Mouse (Mus musculus) MEL (cell line): ENCODE data around the gene Dnhd1. TPM values are rescaled to one million over a fixed set of nuclear protein-coding genes. Genes with fewer than 3 reads are reported as not detected.

Experiments used
- DNase-seq: peaks from one replicate; pipeline ENCODE4 v3.0.0; 2011; ENCODE audit warnings: low read depth, low spot score
- H3K27ac ChIP-seq: 2 replicates; pipeline ENCODE4 v1.5.1; 2012; ENCODE audit warnings: low read depth, mild to moderate bottlenecking, control low read depth, low read length, moderate library complexity; ENCODE audit not compliant: control insufficient read depth
- H3K27me3 ChIP-seq, 2 experiments: fragments of 150-350 bp in 1 of 2; sonication (generic) in 1 of 2; 2 replicates each; pipeline ENCODE4 v1.6.1; 2012; ENCODE audit warnings: low read length in 2 of 2, mild to moderate bottlenecking in 2 of 2, improper control_type of control experiment in 1 of 2, moderate library complexity in 1 of 2; ENCODE audit not compliant: insufficient read depth in 2 of 2, control insufficient read depth in 1 of 2
- H3K36me3 ChIP-seq, 2 experiments: 2 replicates each; pipeline ENCODE4 v1.6.1; 2012 to 2014; ENCODE audit warnings: low read length in 2 of 2, improper control_type of control experiment in 1 of 2, inconsistent platforms in 1 of 2, mild to moderate bottlenecking in 1 of 2; ENCODE audit not compliant: insufficient read depth in 2 of 2, control insufficient read depth in 1 of 2
- H3K4me1 ChIP-seq, 2 experiments: fragments of 150-350 bp in 1 of 2; sonication (generic) in 1 of 2; 2 replicates each; pipeline ENCODE4 v1.6.1; 2012; ENCODE audit warnings: low read length in 2 of 2, improper control_type of control experiment in 1 of 2, mild to moderate bottlenecking in 1 of 2; ENCODE audit not compliant: insufficient read depth in 2 of 2, control insufficient read depth in 1 of 2
- H3K4me3 ChIP-seq, 2 experiments: fragments of 150-350 bp in 1 of 2; sonication (generic) in 1 of 2; 2 replicates each; pipeline ENCODE4 v1.5.1; 2012; ENCODE audit warnings: low read depth in 2 of 2, low read length in 2 of 2, mild to moderate bottlenecking in 2 of 2, moderate library complexity in 2 of 2, control low read depth in 1 of 2, improper control_type of control experiment in 1 of 2; ENCODE audit not compliant: control insufficient read depth in 1 of 2, insufficient read depth in 1 of 2
- H3K79me2 ChIP-seq: 2 replicates; pipeline ENCODE4 v1.6.1; 2012; ENCODE audit warnings: mild to moderate bottlenecking, low read length, moderate library complexity; ENCODE audit not compliant: control insufficient read depth, poor library complexity, insufficient read depth
- H3K9ac ChIP-seq: 2 replicates; pipeline ENCODE4 v1.6.1; 2012; ENCODE audit warnings: low read depth, mild to moderate bottlenecking, control low read depth, low read length, moderate library complexity; ENCODE audit not compliant: control insufficient read depth, poor library complexity, severe bottlenecking
- H3K9me3 ChIP-seq: fragments of 150-350 bp; sonication (generic); replicated peaks from 2 replicates; pipeline ENCODE4 v1.6.1; 2012; ENCODE audit warnings: mild to moderate bottlenecking, low read length, improper control_type of control experiment, moderate library complexity; ENCODE audit not compliant: insufficient read depth
- BHLHE40 ChIP-seq: IDR thresholded peaks from 2 replicates; pipeline ENCODE4 v1.6.1; 2012; ENCODE audit warnings: low read depth, mild to moderate bottlenecking, inconsistent platforms, low read length, improper control_type of control experiment, borderline replicate concordance
- CHD1 ChIP-seq: IDR thresholded peaks from 2 replicates; pipeline ENCODE4 v1.6.1; 2012; ENCODE audit warnings: low read depth, mild to moderate bottlenecking, inconsistent platforms, low read length, improper control_type of control experiment
- CHD2 ChIP-seq: IDR thresholded peaks from 2 replicates; pipeline ENCODE4 v1.6.1; 2011; ENCODE audit warnings: low read length, improper control_type of control experiment
- E2F4 ChIP-seq: IDR thresholded peaks from 2 replicates; pipeline ENCODE4 v1.6.1; 2011; ENCODE audit warnings: low read depth, low read length, improper control_type of control experiment, borderline replicate concordance
- ELF1 ChIP-seq: IDR thresholded peaks from 2 replicates; pipeline ENCODE4 v1.6.1; 2014; ENCODE audit warnings: low read depth, mild to moderate bottlenecking, inconsistent platforms, low read length, improper control_type of control experiment, moderate library complexity
- EP300 ChIP-seq, 2 experiments: IDR thresholded peaks; 2 replicates each; pipeline ENCODE4 v1.6.1; 2011; ENCODE audit warnings: improper control_type of control experiment in 2 of 2, low read length in 2 of 2, low read depth in 1 of 2, mild to moderate bottlenecking in 1 of 2
- ETS1 ChIP-seq: IDR thresholded peaks from 2 replicates; pipeline ENCODE4 v1.6.1; 2012; ENCODE audit warnings: low read depth, mild to moderate bottlenecking, inconsistent platforms, low read length, improper control_type of control experiment, moderate library complexity
- GABPA ChIP-seq: IDR thresholded peaks from 2 replicates; pipeline ENCODE4 v1.6.1; 2012; ENCODE audit warnings: low read depth, mild to moderate bottlenecking, inconsistent platforms, low read length, improper control_type of control experiment, moderate library complexity
- HCFC1 ChIP-seq: IDR thresholded peaks from 2 replicates; pipeline ENCODE4 v1.6.1; 2012; ENCODE audit warnings: low read depth, mild to moderate bottlenecking, inconsistent platforms, low read length, improper control_type of control experiment, moderate library complexity
- JUND ChIP-seq: IDR thresholded peaks from 2 replicates; pipeline ENCODE4 v1.6.1; 2011; ENCODE audit warnings: low read depth, mild to moderate bottlenecking, improper control_type of control experiment, low read length
- MAX ChIP-seq: IDR thresholded peaks from 2 replicates; pipeline ENCODE4 v1.6.1; 2011; ENCODE audit warnings: low read length, improper control_type of control experiment
- MEF2A ChIP-seq: IDR thresholded peaks from 2 replicates; pipeline ENCODE4 v1.6.1; 2014; ENCODE audit warnings: low read depth, mild to moderate bottlenecking, inconsistent platforms, low read length, improper control_type of control experiment; ENCODE audit not compliant: poor library complexity, insufficient replicate concordance, severe bottlenecking; ENCODE audit errors: extremely low read depth
- MXI1 ChIP-seq: IDR thresholded peaks from 2 replicates; pipeline ENCODE4 v1.6.1; 2011; ENCODE audit warnings: mild to moderate bottlenecking, low read depth, low read length, improper control_type of control experiment
- MYB ChIP-seq: IDR thresholded peaks from 2 replicates; pipeline ENCODE4 v1.6.1; 2011; ENCODE audit warnings: mild to moderate bottlenecking, low read depth, low read length, improper control_type of control experiment
- MYC ChIP-seq: IDR thresholded peaks from 2 replicates; pipeline ENCODE4 v1.6.1; 2011; ENCODE audit warnings: low read depth, mild to moderate bottlenecking, low read length, improper control_type of control experiment, moderate library complexity
- NELFE ChIP-seq: IDR thresholded peaks from 2 replicates; pipeline ENCODE4 v1.6.1; 2011; ENCODE audit warnings: low read depth, low read length, improper control_type of control experiment
- POLR2AphosphoS5 ChIP-seq: IDR thresholded peaks from 2 replicates; pipeline ENCODE4 v1.6.1; 2012; ENCODE audit warnings: low read depth, borderline replicate concordance, mild to moderate bottlenecking, inconsistent platforms, low read length, moderate library complexity, mixed read lengths
- RAD21 ChIP-seq: IDR thresholded peaks from 2 replicates; pipeline ENCODE4 v1.6.1; 2011; ENCODE audit warnings: mild to moderate bottlenecking, low read depth, low read length, improper control_type of control experiment
- SMC3 ChIP-seq: IDR thresholded peaks from 2 replicates; pipeline ENCODE4 v1.6.1; 2011; ENCODE audit warnings: low read depth, low read length, improper control_type of control experiment
- TBP ChIP-seq: IDR thresholded peaks from 2 replicates; pipeline ENCODE4 v1.8.0; 2011; ENCODE audit warnings: low read depth, low read length, improper control_type of control experiment
- TCF12 ChIP-seq: IDR thresholded peaks from 2 replicates; pipeline ENCODE4 v1.6.1; 2014; ENCODE audit warnings: low read depth, mild to moderate bottlenecking, inconsistent platforms, low read length, improper control_type of control experiment, moderate library complexity
- UBTF ChIP-seq: IDR thresholded peaks from 2 replicates; pipeline ENCODE4 v1.6.1; 2012; ENCODE audit warnings: low read depth, mild to moderate bottlenecking, inconsistent platforms, low read length, improper control_type of control experiment, moderate library complexity, borderline replicate concordance; ENCODE audit not compliant: insufficient read depth
- USF2 ChIP-seq, 2 experiments: IDR thresholded peaks; 2 replicates each; pipeline ENCODE4 v1.6.1; 2011 to 2012; ENCODE audit warnings: improper control_type of control experiment in 2 of 2, low read length in 2 of 2, borderline replicate concordance in 1 of 2, inconsistent platforms in 1 of 2, low read depth in 1 of 2, mild to moderate bottlenecking in 1 of 2; ENCODE audit not compliant: insufficient read depth in 1 of 2
- ZKSCAN1 ChIP-seq: IDR thresholded peaks from 2 replicates; pipeline ENCODE4 v1.6.1; 2012; ENCODE audit warnings: low read depth, mild to moderate bottlenecking, inconsistent platforms, low read length, improper control_type of control experiment, moderate library complexity
- ZMIZ1 ChIP-seq: IDR thresholded peaks from 2 replicates; pipeline ENCODE4 v1.6.1; 2012; ENCODE audit warnings: low read depth, mild to moderate bottlenecking, inconsistent platforms, low read length, improper control_type of control experiment, moderate library complexity
- ZNF384 ChIP-seq: IDR thresholded peaks from 2 replicates; pipeline ENCODE4 v1.6.1; 2012; ENCODE audit warnings: low read depth, mild to moderate bottlenecking, inconsistent platforms, low read length, improper control_type of control experiment
- polyA plus RNA-seq, 2 experiments: library from polyadenylated mRNA; stranded (reverse) in 1 of 2; unstranded in 1 of 2; fragments of >175 nt in 1 of 2; fragments of >200 nt in 1 of 2; gene quantifications; 2 replicates each; pipeline versions ENCODE4 v1.2.1 to v1.2.4; 2012; ENCODE audit warnings: low replicate concordance in 2 of 2, low read depth in 1 of 2; ENCODE audit not compliant: insufficient read length in 2 of 2, insufficient read depth in 1 of 2, missing spikeins in 1 of 2
- total RNA-seq: library from RNA; depleted of rRNA; stranded (reverse); fragments of 300-350 nt; gene quantifications from 2 replicates; pipeline ENCODE4 v1.2.3, GENCODE M21; 2012

Gene Dnhd1
- total and polyA plus RNA-seq, 3 experiments: 1.7 to 2.6 TPM; not detected in 1

- TF ChIP-seq E2F4 (no peak), ZMIZ1 (peak; percentile 52; the same call in 1 of the 2 replicates), MYB (no peak), HCFC1 (peak; percentile 94), JUND (no peak), NELFE (peak; percentile 78), CHD1 (no peak), TBP (peak; percentile 54; the same call in 1 of the 2 replicates), MAX (no peak), MXI1 (no peak; the same call in none of the 2 replicates), EP300 (IDR thresholded peaks at IDR 0.05; ENCODE audit: low read depth in 1 of 2, low read length in 2 of 2) (no peak), POLR2AphosphoS5 (no peak), ZKSCAN1 (no peak)
Observed at GRCm38 (mm10) chr7:105640233-105640893, 10.3 kb upstream of the Dnhd1 start, which contains the start of the genes Arfip2 and Gm45799 (continued).

GRCm38 (mm10) chr7:105640894-105641255 lies 9.8 kb upstream of the Dnhd1 start:
- peaks cover 0 to 19% of the 10 kb centered on the region in 2 experiments; a peak in 2 of 4 replicates for H3K36me3 ChIP-seq
- TF ChIP-seq TCF12: no peak
- TF ChIP-seq ELF1: no peak
- no peak for TF ChIP-seq NELFE
- TF ChIP-seq EP300 (IDR thresholded peaks at IDR 0.05; ENCODE audit: low read depth in 1 of 2, low read length in 2 of 2): no peak
- no peak for TF ChIP-seq BHLHE40
- TF ChIP-seq UBTF: no peak
- TF ChIP-seq CHD2: no peak
- TF ChIP-seq ZNF384: no peak
- TF ChIP-seq MEF2A: no peak
- no peak for TF ChIP-seq GABPA
- TF ChIP-seq ETS1: no peak
- no peak for TF ChIP-seq MYC
- TF ChIP-seq CHD1: no peak
- no peak for TF ChIP-seq RAD21
- no peak for TF ChIP-seq USF2 (IDR thresholded peaks at IDR 0.05; ENCODE audit: borderline replicate concordance in 1 of 2, insufficient read depth in 1 of 2, low read depth in 1 of 2, low read length in 2 of 2)
- TF ChIP-seq SMC3: no peak
- no peaks in the 10 kb centered on the region for H3K27me3 ChIP-seq
- H3K9ac ChIP-seq: peak overlapping the region; percentile 90
- peaks cover 27% of the 10 kb centered on the region for H3K79me2 ChIP-seq
- H3K9me3 ChIP-seq: no peaks in the 10 kb centered on the region
- no peak for DNase-seq
- H3K4me3 ChIP-seq: peak overlapping the region; percentile 84 to 89
- H3K27ac ChIP-seq: peak overlapping the region; percentile 86
- peaks cover 2 to 17% of the 10 kb centered on the region in 2 experiments; a peak in 2 of 4 replicates for H3K4me1 ChIP-seq
